Mouse (Mus musculus): ENCODE results near the gene Zfp513. TPM values are rescaled to one million over a fixed set of nuclear protein-coding genes. Genes with fewer than 3 reads are reported as not detected.
A peak's percentile ranks its signal among the peaks of the same experiment; 100 is the strongest.

Gene Zfp513
- polyA plus RNA-seq, 1 experiment from 2014 or later: 8.1 TPM

DNA sequence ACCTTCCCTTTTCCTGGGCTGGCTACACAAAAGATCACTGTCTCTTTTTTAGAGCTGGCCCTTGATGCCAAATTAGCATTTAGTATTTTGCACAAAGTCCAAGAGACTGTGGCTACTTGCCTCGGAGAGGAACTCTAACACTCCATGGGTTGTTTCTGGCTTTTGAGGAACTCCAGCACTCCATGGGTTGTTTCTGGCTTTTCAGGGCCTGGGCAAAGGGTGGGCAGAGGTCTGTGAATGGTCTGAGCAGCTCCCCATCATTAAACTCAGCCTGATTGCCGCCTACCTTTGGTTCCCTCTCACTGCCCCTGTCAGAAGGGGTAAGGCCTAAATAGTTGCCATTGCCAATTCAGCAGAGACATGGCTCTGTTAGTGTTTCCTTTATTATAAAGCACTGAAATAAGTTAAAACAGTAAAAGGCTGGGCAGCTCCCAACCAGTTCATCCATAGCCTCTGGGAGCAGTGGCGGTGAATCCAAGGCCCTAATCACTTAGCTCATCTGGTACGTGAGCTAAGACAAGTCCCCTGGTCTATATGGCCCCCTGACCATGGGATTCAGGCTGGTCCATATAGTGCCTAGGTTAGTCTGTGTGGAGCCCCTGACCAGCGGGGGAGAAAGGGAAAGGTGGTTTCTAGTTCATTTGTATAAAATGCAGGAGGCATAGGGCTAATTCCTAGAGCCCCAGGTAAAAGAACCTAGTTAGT lies 3.3 kb downstream of the Zfp513 start:
- H3K27ac ChIP-seq: no peak overlapping the region
- H3K4me2 ChIP-seq (replicated peaks): no peak overlapping the region
- no peak overlapping the region for H3K9ac ChIP-seq
- H3K36me3 ChIP-seq: peaks cover 57% of the 10 kb centered on the region
- H3K9me3 ChIP-seq: 0 out of 2 replicates have a peak, but pooled peaks cover 4% of the 10 kb centered on the region
- no peaks in the 10 kb centered on the region for H3K27me3 ChIP-seq (replicated peaks)
- H3K4me1 ChIP-seq (replicated peaks): peaks cover 23% of the 10 kb centered on the region
- no peak for ATAC-seq
- WGBS: 83% methylated on average over 5 of the region's 5 CpGs
- no peak overlapping the region for H3K4me3 ChIP-seq (replicated peaks)

DNA sequence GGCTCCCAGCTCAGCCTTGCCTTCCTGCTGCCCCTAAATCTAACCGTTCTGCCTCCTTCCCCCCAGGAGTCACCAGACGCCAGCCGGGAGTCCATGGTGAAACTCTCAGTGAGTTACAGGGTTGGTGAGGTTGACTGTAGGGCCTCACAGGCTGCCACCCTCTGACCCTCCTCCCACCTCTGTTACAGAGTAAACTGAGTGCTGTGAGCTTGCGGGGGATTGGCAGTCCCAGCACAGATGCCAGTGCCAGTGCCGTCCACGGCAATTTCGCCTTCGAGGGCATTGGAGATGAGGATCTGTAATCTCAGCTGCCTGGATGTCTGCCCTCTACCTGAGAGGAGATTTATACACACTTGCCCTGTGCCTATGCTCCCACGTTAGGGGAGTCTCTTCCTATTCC lies 3.9 kb downstream of the Zfp513 start:
- WGBS: 81% methylated on average over 9 of the region's 9 CpGs
- no peak overlapping the region for H3K4me2 ChIP-seq (replicated peaks)
- ATAC-seq: no peak
- H3K36me3 ChIP-seq: peaks cover 57% of the 10 kb centered on the region
- no peak overlapping the region for H3K4me3 ChIP-seq (replicated peaks)
- no peak overlapping the region for H3K27ac ChIP-seq
- peaks cover 22% of the 10 kb centered on the region for H3K4me1 ChIP-seq (replicated peaks)
- H3K9ac ChIP-seq: no peak overlapping the region
- H3K9me3 ChIP-seq: 0 out of 2 replicates have a peak, but pooled peaks cover 4% of the 10 kb centered on the region
- no peaks in the 10 kb centered on the region for H3K27me3 ChIP-seq (replicated peaks)

DNA sequence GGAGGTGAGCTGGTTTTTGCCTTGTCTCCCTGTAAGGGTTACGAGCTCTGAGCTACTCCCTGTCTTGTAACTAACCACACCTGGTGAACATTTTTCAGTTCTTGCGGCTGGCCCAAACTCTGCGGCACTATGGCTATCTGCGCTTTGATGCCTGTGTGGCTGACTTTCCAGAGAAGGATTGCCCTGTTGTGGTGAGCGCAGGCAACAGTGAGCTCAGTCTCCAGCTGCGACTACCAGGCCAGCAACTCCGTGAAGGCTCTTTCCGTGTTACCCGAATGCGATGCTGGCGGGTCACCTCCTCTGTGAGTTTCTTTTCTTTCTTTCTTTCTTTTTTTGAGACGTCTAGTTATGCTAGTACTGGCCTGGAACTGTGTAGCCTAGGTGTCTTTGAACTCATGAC lies 5.0 kb downstream of the Zfp513 start:
- no peak overlapping the region for H3K4me2 ChIP-seq (replicated peaks)
- peaks cover 52% of the 10 kb centered on the region for H3K36me3 ChIP-seq
- no peak overlapping the region for H3K27ac ChIP-seq
- ATAC-seq: no peak
- H3K4me1 ChIP-seq (replicated peaks): peaks cover 20% of the 10 kb centered on the region
- no peaks in the 10 kb centered on the region for H3K27me3 ChIP-seq (replicated peaks)
- 95% methylated on average over 12 of the region's 12 CpGs for WGBS
- no peak overlapping the region for H3K4me3 ChIP-seq (replicated peaks)
- 0 out of 2 replicates have a peak, but pooled peaks cover 4% of the 10 kb centered on the region for H3K9me3 ChIP-seq
- no peak overlapping the region for H3K9ac ChIP-seq

DNA sequence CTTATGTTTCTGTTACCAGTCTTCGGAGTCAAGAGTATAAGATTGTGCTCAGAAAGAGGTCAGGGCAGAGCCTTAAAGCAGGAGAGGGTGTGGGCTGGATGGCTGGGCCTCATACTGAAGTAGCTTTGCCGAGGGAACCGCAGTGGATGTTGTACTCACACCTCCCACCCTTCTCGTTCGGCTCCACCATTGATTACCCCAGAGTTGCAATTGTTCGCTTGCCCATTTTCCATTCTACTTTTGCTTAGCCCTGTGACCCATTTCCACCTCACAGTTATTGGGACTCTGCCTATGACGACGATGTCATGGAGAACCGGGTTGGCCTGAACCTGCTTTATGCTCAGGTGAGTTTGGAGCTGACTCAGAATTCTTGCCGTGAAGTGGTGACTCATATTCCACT lies 5.9 kb downstream of the Zfp513 start:
- Histone ChIP-seq H3K9ac (no peak overlapping the region), H3K4me3 (replicated peaks) (no peak overlapping the region), H3K4me2 (replicated peaks) (no peak overlapping the region), H3K4me1 (replicated peaks) (peaks cover 26% of the 10 kb centered on the region), H3K9me3 (0 out of 2 replicates have a peak, but pooled peaks cover 4% of the 10 kb centered on the region), H3K27me3 (replicated peaks) (no peaks in the 10 kb centered on the region), H3K27ac (no peak overlapping the region), H3K36me3 (peaks cover 52% of the 10 kb centered on the region)
- 92% methylated on average over 10 of the region's 10 CpGs for WGBS
- ATAC-seq: no peak

DNA sequence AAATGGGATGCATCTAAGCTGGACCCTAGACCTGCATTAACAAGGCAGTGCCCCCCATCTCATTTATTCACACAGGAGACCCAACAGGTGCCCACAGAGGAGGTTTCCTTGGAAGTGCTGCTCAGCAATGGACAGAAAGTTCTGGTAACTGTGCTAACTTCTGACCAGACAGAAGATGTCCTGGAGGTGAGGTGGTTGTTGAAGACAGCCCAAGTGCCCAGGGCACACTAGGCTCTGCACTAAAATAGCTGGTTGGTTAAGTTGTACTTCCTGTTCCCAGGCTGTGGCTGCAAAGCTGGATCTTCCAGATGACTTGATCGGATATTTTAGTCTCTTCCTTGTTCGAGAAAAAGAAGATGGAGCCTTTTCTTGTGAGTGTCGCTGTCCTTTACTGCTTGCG lies 6.4 kb downstream of the Zfp513 start:
- WGBS: 88% methylated on average over 4 of the region's 4 CpGs
- H3K36me3 ChIP-seq: peaks cover 58% of the 10 kb centered on the region
- H3K27ac ChIP-seq: no peak overlapping the region

GRCm38 (mm10) chr5:31194486-31195485 lies 7.3 kb downstream of the Zfp513 start:
- Histone ChIP-seq H3K27me3 (replicated peaks) (no peaks in the 10 kb centered on the region), H3K4me1 (replicated peaks) (peaks cover 17% of the 10 kb centered on the region; the same call in 1 of the 2 replicates), H3K9me3 (no peaks in the 10 kb centered on the region), H3K4me3 (replicated peaks) (peak overlapping the region; percentile 67; the same call in 1 of the 2 replicates), H3K36me3 (peaks cover 54% of the 10 kb centered on the region), H3K27ac (no peak overlapping the region), H3K4me2 (replicated peaks) (peak overlapping the region; percentile 80; the same call in 1 of the 2 replicates), H3K9ac (no peak overlapping the region)
- WGBS: 89% methylated on average over 16 of the region's 16 CpGs
- no peak for ATAC-seq

More for the DNA sequence above, 6.4 kb downstream of the Zfp513 start:
- ATAC-seq: no peak
- no peaks in the 10 kb centered on the region for H3K27me3 ChIP-seq (replicated peaks)
- H3K9ac ChIP-seq: no peak overlapping the region
- H3K4me2 ChIP-seq (replicated peaks): no peak overlapping the region
- 0 out of 2 replicates have a peak, but pooled peaks cover 4% of the 10 kb centered on the region for H3K9me3 ChIP-seq
- H3K4me3 ChIP-seq (replicated peaks): no peak overlapping the region
- H3K4me1 ChIP-seq (replicated peaks): peaks cover 23% of the 10 kb centered on the region

- Histone ChIP-seq H3K27me3 (replicated peaks) (no peaks in the 10 kb centered on the region), H3K9ac (peak overlapping the region; percentile 93), H3K4me1 (replicated peaks) (peaks cover 17% of the 10 kb centered on the region; the same call in 1 of the 2 replicates), H3K4me2 (replicated peaks) (peak overlapping the region; percentile 80), H3K27ac (peak overlapping the region; percentile 81), H3K36me3 (peaks cover 51% of the 10 kb centered on the region), H3K9me3 (no peaks in the 10 kb centered on the region), H3K4me3 (replicated peaks) (peak overlapping the region; percentile 67)
- no peak for ATAC-seq
- 10% methylated on average over 25 of the region's 25 CpGs for WGBS
These were observed 8.3 kb downstream of the Zfp513 start for GRCm38 (mm10) chr5:31193631-31194281.

- Histone ChIP-seq H3K4me1 (replicated peaks) (peaks cover 17% of the 10 kb centered on the region; the same call in 1 of the 2 replicates), H3K9ac (peak within 1 kb of the TSS; percentile 93), H3K27ac (peak within 1 kb of the TSS; percentile 87), H3K9me3 (no peaks in the 10 kb centered on the region), H3K4me2 (replicated peaks) (peak within 1 kb of the TSS; percentile 80), H3K4me3 (replicated peaks) (peak within 1 kb of the TSS; percentile 67), H3K27me3 (replicated peaks) (no peaks in the 10 kb centered on the region), H3K36me3 (peaks cover 50% of the 10 kb centered on the region)
- under 1% methylated on average over 48 of the region's 48 CpGs for WGBS
- peak; percentile 98 for ATAC-seq
These were observed 9.0 kb downstream of the Zfp513 start, which contains the start of the genes Snx17 and Eif2b4 for GRCm38 (mm10) chr5:31192939-31193630. Snx17 (plus strand) TSS chr5:31193227. Eif2b4 (minus strand) TSS chr5:31193430.

DNA sequence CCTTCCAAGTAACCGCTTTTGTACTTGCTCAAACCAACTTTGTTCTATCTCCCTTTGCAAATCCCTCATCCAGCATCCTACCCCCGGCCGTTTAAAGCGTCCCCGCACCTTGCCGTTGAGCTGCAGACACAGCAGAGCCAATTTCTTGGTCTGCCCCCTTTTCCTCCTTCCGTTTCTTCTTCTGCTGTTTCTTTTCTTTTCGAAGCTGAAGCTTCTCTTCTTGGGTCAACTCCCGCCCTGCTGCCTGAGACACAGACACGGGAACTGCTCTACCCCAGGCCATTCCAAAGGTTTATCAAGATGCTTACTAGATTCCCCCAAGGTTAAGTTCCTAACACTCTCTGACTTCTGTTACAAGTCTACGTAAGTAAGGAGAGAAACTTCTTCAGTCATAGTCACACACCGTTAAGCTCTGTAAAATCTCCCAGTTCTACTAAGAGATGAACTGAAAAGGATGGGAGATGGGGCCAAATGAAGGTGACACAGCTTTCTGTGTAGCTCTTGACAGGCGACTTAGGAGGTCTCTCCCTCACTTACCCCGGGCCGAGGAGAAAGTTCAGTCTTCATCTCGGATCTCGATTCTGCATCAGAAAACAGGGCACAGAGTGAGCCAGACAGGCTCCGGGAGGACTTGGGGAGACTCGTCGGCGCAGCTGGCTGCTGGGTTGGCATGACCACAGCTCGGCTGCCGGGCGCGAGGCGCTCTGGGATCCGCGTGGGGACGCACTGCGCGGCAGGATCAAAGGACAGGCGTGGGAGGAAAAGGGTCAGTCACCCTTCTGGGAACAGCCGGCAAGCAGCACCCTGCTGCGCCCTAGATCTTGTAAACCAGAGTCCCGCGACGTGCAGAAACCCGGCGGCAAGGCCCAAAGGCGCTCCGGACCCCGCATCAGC lies 9.8 kb downstream of the Zfp513 start:
- 11% methylated on average over 42 of the region's 42 CpGs for WGBS
- peak overlapping the region; percentile 87 for H3K27ac ChIP-seq
- H3K4me3 ChIP-seq (replicated peaks): peak overlapping the region; percentile 67
- peak overlapping the region; percentile 93 for H3K9ac ChIP-seq
- H3K36me3 ChIP-seq: peaks cover 49% of the 10 kb centered on the region
- peak overlapping the region; percentile 80 for H3K4me2 ChIP-seq (replicated peaks)
- peaks cover 17% of the 10 kb centered on the region; the same call in 1 of the 2 replicates for H3K4me1 ChIP-seq (replicated peaks)
- H3K27me3 ChIP-seq (replicated peaks): no peaks in the 10 kb centered on the region
- H3K9me3 ChIP-seq: no peaks in the 10 kb centered on the region
- ATAC-seq: peak; percentile 81

- no peak overlapping the region for H3K4me3 ChIP-seq (replicated peaks)
- WGBS: 88% methylated on average over 9 of the region's 9 CpGs
- no peak overlapping the region for H3K9ac ChIP-seq
These were observed 11.9 kb downstream of the Zfp513 start for GRCm38 (mm10) chr5:31190201-31190600.

More at GRCm38 (mm10) chr5:31190201-31190600, 11.9 kb downstream of the Zfp513 start:
- ATAC-seq: no peak
- peaks cover 17% of the 10 kb centered on the region; the same call in 1 of the 2 replicates for H3K4me1 ChIP-seq (replicated peaks)
- H3K27me3 ChIP-seq (replicated peaks): no peaks in the 10 kb centered on the region
- no peak overlapping the region for H3K4me2 ChIP-seq (replicated peaks)
- peaks cover 34% of the 10 kb centered on the region for H3K36me3 ChIP-seq
- no peaks in the 10 kb centered on the region for H3K9me3 ChIP-seq
- no peak overlapping the region for H3K27ac ChIP-seq

Data from intestine, embryonic 15.5 days (tissue).